Mouse (Mus musculus) adrenal gland, adult (tissue): ENCODE results near the gene Col18a1.

Source experiments
- DNase-seq, 2 experiments: peaks; one replicate each; pipeline ENCODE4 v3.0.0; 2022 to 2023; ENCODE audit warnings: low spot score in 1 of 2; ENCODE audit not compliant: inconsistent age in 2 of 2

Col18a1 gene

DNA sequence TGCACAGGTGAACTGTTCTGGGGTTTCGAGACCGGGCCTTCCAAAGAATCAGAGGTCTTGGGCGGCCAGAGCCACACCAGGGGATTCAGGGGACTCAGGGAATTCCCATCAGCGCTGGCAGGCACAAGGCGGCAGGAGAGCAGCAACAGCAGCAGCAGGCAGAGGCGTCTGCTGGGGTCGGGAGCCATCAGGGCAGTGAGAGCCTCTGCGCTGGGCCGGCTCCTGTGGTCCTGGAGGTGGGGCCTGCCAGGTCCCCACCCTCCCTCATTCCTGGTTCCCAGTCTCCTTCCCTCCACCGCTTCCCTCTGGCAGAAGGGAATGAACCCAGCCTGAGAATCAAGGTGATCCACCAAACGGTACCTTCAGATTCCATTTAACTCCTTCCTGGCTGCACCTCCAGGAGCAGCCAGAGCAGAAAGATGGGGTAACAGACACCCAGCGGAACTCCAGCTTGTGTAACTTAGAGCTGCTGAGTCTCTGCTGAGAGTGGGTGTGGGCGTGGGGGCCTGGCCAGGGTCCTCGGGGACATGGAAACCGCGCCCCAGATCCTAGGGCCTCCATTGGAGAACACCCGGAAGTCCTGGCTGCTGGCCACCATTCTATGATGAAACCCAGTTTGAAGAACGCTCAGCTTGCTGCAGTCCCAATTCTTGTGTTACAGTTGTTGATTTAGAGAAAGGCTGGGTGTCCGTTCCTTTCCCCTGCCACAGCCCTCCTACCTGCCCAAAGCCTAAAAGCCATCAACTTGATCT is 52.7 kb downstream of the Col18a1 start:
- peak in 1 of 2 experiments; percentile 69 for DNase-seq

DNA sequence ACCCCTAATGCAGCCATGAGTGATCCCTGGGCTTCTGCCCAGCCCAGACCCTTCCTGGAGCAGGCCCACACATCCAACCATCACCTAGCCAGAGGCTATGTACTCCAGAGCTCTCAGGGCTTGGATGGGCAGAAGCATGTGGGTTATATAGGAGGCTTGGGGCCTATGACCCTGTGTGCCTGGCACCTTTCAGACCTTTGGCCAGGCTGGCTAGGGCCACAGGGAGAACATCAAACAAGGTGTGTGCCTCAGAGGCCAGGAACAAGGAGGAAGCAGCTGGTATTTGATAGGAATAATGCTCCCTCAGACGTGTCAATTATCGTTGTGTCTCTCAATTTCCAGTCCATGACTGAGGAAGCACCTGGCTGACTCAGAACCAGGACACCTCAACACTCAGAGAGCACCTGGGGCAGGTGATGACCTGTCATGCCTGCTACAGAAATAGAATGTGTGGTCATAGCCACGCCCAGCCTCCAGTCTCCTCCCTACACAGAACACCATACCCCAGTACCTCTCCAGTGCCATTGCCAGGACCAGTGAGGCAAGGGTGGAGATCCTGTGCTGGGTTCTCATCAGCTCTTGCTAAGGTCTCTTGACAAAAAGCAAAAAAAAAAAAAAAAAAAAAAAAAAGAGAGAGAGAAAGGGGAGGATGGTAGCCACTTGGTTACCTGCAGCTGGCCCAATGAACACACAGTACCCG is 54.6 kb downstream of the Col18a1 start:
- no peak for DNase-seq

DNA sequence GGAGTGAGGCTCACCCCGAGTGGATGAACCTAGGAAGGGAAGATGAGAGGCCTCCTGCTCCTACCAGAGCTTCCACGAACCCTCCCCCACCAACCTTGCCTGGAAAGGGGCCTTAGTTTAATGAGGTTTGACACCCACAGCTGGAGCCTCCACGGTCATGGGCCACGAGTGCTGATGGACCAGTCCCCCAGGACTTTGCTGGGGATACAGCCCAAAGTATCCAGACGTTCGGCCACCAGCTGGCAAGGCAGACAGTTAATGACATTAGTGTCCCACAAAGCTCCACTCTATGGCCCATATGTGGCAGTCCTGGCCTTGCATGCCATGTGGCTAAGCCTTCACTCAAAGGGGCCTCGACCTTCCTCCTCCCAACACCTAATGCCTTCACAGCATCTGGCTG is 55.5 kb downstream of the Col18a1 start:
- DNase-seq = no peak

DNA sequence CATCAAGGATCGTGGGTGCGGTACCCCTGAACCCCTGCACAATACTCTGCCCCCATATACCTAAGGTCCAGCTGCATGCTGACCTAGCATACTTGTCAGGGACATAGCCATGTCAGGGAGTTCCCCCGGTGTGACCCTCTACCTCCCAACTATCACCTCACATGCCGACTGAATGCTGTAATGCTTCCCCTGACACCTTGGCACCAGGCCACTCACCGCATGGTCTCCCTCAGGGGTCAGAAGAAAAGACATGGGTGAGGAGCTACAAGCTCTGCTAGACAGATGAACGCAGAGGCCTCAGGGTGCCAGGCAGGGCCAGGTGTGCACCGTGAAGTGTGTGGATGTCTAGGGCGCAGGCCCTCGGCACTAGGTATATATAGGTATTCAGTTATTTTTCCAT is 56.3 kb downstream of the Col18a1 start:
- no peak for DNase-seq

DNA sequence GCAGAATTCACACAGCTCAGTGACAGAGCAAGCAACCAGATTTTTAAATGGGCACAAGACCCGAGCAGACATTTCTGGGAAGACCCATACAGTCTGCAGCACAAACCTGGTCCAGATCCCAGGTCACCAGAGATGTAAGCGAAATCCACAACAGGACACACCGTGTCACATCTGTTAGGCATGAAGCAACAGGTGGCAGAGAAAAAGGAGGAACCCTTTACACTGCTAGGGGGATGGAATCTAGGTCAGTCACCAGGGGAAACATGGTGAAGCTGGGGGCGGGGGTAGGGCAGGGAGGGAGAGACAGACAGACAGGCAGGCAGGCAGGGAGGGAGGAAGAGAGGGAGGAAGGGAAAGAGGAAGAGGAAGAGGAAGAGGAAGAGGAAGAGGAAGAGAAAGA is 58.2 kb downstream of the Col18a1 start:
- no peak for DNase-seq

DNA sequence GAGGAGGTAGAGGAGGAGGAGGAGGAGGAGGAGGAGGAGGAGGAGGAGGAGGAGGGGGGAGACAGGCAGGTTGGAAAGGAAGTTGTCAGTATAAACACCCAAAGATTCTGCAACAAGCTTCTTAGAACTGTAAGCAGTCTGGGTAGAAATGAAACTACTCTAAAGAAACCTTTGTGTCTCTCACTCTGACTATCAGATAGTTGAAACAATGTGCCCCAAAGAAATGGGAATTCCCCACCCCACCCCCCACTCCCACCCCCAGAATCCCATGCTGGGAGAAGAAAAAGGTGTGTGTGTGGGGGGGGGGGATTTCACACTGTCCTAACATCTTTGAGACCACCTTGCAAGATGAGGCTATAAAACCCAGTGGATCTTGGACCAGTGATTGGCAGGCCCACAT is 62.0 kb downstream of the Col18a1 start:
- DNase-seq = no peak

DNA sequence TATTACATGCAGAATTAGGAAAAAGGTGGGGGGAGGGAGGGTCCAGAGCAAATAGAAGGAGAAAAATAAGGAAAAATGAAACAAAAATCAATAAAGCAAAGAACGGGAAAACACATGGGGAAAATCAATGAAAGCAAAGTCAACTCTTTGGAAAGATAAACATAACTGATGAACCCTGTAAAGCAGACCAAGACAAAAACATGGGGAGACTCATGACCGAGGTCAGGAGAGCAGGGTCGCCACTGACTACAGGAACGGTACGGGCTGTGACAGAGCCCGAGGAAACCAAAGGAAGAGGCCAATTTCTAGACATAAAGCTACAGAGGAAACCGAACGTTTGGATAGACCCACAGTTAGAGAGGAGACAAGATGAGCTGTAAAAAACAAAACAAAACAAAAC is 62.7 kb downstream of the Col18a1 start:
- no peak for DNase-seq

DNA sequence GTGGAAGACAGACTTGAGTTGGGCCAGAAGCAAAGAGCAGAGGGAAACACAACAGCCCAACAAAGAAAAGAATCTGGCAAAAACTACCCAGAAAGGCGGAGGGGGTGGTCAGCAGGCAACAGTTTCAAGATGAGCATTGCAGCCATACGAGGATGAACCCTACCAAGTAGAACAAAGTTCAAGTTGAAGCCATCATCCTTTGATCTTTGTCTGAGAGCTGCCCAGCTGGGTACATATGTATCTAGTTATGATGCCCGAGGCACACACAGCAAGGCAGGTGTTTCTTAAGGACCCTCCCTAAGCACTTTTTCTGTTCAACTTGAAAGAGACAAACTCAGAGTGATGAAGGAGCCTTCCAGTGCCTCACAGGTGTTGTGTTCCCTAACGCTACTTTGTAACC is 66.6 kb downstream of the Col18a1 start:
- DNase-seq = no peak

DNA sequence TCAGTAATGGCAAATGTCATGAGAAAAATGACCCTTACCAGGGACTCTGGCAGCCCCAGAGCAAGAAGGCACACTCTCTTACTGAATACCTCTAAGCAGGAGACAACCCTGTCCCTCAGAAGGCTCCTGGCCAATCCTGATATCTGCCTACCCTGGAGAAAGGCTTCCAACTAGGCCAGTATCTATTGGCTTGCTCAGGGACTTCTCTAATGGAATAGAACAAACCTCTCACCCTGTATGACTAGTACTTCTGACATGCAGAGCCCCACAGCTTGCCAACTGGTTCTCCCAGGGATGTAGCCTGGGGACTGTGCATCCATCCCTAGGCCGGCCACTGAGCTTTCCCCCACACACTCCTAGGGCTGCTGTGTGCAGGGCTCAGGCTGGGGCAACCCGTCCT is 67.7 kb downstream of the Col18a1 start:
- DNase-seq = no peak

DNA sequence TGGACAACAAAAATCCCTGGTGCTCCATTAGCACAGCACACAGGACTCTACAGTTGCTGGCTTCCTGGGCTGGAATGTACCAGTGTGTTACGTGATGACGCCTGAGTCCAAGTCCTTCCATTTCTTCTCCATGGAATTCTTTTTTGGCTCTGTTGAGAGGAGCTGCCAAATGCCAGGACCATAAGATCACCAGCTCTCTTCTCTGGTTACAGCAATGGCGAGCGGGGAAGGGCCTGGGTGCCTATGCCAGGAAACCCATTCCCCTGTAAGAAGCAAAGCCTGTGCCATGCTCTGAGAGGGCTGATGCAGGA is 68.5 kb downstream of the Col18a1 start:
- DNase-seq = no peak

DNA sequence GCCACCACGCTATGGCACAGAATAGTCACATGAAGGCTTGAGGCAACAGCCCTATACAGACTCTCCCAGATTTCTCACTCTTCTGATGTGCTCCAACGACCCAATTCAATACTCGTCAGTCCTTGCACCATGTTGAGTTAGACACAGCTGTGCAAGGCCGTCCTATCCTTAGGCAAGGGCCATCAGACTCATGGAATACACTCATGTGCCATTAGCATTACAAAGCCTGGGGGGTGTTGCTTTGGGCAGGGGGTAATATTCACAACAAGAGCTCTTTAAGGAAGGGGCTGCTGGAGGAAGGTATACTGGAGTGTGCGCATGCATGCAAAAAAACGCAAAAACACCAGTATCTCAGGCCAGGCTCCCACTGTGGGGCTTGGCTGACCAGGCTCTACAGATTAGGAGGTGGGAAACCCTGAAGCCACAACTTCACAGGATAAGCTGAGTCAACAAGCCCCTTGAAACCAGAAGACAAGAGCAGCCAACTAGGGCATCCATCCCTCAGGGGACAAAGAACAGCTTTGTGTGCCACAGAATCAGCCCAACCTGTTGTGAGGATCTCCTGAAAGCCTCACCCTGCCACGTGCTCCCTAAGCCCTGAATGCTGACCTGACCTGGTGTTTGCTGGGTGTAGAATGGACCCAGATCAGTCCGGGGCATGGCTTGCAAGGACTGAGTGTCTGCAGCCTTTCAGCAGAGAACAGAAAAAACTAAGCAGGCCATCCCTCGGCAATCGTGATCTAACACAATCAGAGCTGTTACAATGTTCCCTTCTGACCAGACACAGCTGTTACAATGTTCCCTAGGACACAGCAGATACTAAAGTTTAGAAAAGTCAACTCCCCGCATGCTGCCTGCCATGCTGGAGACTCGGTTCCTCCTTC is 69.1 kb downstream of the Col18a1 start:
- no peak for DNase-seq

DNA sequence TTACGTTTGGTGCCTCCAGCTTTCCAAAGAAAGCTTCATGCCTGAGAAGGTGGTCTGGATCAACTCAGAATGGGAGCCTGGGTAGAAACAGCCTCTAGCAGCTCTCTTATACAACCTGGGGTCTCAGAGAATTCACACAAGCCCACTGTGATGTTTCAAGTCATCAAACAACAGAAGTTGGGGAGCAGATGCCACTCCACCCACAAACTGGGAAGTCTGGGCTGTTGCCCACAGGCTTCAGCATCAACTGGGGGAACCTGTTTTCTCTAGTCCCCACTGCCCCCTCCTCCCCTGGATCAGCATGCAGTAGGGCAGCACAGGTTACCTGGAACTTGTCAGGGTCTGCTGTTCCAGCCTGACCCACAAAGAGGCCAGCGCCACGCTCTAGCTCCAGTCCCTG is 70.7 kb downstream of the Col18a1 start:
- no peak for DNase-seq

DNA sequence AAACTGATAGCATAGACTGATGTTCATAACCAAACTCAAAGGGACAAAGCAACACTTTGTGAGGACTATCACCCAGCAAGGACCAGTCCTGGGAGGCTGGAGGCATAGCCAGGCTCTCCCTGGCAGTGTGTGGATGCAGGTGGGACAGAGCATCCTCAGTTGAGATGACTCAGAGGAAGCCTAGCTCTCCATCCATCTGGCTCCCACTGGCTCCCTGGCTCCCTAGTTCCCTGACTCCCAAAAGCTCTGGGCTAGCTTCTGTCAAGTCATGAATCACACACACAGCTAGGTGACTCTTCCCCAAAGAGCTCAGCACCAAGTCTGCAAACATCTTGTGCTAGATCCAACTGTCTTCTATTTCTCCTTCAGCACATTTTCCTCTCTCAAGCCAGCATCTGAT is 72.5 kb downstream of the Col18a1 start:
- DNase-seq = no peak

DNA sequence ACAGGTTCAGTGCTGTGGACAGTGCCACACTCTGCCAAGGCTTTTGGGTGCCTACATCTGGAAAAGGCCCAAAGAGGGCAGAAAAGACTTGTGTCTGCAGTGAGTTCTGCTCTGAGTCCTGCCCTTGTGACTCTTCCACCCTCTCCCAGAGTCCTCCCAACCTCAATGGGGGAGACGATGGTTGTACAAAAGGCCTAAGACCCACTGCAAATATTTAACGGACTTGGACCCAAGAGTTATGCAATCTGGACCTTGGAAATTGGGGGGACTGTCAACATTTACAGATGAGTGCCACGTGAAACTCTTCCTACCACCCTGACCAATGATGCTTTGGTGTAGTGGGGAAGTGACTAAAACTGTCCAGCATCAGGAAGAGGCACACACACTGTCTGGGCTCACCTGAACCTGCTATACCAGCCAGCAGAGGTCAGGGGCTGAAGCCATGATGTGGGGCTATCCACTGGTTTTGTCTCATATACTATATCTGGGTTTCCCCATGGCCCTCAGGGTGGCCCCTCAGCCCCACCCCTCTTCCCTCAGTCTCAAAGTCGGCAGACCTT is 74.7 kb downstream of the Col18a1 start:
- no peak for DNase-seq

DNA sequence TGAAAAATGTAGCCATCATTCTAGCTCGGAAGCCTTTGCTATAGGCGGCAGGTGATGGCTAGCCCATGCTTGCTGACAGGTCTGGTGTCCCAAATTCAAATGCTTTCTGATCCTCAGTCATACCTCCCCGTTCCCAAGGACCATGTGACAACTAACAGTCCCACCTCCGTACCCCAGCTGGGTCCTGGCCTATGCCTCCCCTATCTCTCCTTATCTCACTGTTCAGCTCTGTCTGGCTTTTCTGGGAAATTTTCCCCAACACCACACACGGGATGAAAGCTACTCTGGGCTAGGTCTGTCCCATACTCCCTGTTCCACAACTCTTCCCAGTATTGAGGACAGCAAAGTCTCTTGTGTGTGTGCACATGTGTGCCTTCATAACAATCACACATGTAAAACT is 76.3 kb downstream of the Col18a1 start:
- no peak for DNase-seq

DNA sequence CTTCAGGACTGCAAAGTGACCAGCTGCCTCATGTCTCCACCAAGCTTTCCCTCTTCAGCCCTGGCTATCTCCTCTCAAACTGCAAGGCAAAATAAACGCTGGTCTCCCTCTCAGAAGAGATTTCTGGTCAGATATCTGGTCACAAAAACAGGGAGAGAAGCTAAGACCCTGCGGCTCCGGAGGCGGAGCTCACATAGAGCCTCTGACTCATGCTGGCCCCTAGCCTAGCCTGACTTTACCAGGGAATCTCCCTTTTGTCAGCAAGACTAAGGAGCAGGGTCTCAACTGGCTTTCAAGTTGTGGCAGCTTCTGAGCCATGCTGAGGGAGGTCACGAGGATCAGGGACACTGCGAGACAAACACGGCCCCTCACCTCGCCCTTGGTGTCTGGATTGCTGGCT is 77.0 kb downstream of the Col18a1 start:
- peak; percentile 74 to 89 for DNase-seq

DNA sequence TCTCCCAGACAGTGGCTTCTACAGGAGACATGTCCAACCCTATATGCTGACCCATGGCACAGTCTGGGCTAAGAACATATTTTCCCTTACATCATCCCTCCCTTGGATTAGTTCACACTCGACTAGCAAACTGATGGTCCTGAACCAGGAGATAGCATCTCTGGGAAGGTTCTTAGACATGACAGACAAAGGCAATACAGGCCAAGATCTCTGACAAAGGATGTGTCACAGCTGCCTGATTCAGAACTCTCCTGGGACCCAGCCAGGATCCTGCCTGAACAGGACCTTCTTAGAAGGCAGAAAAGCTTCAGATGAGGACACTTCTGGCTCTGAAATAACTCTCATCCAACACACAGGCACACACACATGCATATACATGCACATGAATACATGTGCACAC is 81.8 kb downstream of the Col18a1 start:
- DNase-seq = peak; percentile 66 to 82

DNA sequence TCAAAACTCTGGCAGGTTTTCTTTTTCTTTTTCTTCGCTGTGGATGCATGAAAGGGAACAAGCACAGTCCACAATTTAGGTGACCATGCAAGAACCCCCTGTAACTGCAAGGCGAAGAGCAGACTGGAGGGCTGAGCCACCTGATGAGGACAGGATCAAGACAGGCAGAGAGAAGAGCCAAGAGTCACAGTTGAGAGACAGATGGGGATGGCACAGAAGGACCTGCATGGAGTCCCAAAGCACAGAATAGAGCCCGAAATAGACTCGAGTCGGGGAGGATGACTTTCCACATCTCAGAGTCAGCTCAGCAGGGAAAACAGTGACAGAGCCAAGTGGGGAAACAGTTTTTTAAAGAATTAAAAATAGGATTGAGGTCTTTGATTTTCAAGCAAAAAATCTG is 83.4 kb downstream of the Col18a1 start:
- DNase-seq = peak in 1 of 2 experiments; percentile 3

DNA sequence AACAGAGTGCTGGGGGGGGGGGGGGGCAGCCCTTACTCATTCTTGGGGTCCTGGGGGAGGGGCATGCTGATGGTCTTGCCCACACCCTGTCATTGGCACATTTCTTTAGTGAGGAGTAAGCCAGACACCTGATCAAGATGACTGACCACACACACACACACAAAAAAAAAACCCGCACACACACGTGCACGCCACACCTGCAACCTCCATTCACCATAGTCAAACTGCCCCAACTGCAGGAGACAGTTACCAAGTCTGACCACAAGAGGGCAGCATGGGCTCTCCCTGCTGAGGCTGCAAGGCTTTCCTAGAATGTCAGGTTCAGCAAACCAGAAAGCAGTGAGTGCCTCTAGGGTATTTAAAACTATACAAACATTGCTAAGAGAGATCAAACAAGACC is 83.9 kb downstream of the Col18a1 start:
- peak; percentile 83 to 94 for DNase-seq

DNA sequence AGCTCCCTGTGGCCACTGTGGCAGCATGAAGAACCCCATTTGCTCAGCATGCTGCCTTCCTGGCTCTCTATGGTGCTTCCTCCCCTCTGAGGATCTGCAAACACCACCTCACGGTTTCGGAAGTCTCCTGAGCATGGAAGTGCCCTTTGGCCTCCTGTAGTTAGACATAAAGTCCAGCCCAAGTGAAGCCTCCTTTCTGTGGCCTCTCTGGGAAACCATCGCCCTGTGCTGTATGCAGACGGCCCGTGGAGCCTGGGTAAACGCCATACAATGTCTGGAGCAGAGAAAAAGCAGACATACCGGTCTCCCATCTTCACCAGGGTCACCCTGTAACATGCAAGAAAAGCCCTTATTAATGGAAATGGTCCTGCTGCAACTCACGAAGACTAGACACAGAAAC is 87.4 kb downstream of the Col18a1 start:
- no peak for DNase-seq

DNA sequence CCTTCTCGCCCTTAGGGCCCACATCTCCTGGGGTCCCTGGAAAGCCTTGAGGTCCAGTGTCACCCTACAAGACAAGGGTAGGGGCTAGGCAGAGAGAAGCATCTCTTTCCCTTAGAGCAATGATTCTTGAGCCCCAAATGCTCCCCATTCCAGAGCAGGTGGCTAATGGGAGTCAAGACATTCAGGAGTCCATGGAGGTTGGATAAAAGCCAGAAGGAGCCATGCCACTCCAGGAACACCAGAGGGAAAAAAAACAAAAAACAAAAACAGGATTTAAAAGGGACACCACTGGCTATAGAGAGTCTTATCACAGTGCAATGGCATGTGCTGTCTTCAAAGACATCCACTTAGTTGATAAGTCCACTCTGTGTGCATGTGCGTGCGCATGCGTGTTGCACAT is 87.9 kb downstream of the Col18a1 start:
- no peak for DNase-seq
